Mouse (Mus musculus) myocyte (in vitro differentiated cells): ENCODE results near the gene Trpc2.

Source experiments
- CEBPB ChIP-seq: IDR thresholded peaks from 2 replicates; pipeline ENCODE4 v1.6.1; 2011; ENCODE audit warnings: mild to moderate bottlenecking, moderate library complexity; ENCODE audit not compliant: poor library complexity, insufficient read depth, severe bottlenecking
- E2F4 ChIP-seq: IDR thresholded peaks from one replicate; pipeline ENCODE4 v1.6.1; 2011; ENCODE audit warnings: mild to moderate bottlenecking, control low read depth, moderate library complexity; ENCODE audit not compliant: insufficient read depth
- MAX ChIP-seq: IDR thresholded peaks from one replicate; pipeline ENCODE4 v1.6.1; 2011; ENCODE audit warnings: low read depth, mild to moderate bottlenecking, control low read depth
- MYOD1 ChIP-seq, 3 experiments: IDR thresholded peaks; one replicate each; pipeline ENCODE4 v1.6.1; 2011; ENCODE audit warnings: control low read depth in 2 of 3, low read depth in 2 of 3, mild to moderate bottlenecking in 2 of 3, moderate library complexity in 1 of 3; ENCODE audit not compliant: insufficient read length in 2 of 3, control insufficient read depth in 1 of 3
- MYOG ChIP-seq, 3 experiments: IDR thresholded peaks; one replicate each; pipeline ENCODE4 v1.6.1; 2011; ENCODE audit warnings: control low read depth in 2 of 3, low read depth in 2 of 3, mild to moderate bottlenecking in 2 of 3; ENCODE audit not compliant: insufficient read length in 2 of 3, control insufficient read depth in 1 of 3, insufficient read depth in 1 of 3
- POLR2A ChIP-seq: IDR thresholded peaks from one replicate; pipeline ENCODE4 v1.6.1; 2011; ENCODE audit warnings: low read depth, mild to moderate bottlenecking, control low read depth, moderate library complexity; ENCODE audit not compliant: insufficient read length
- TCF12 ChIP-seq: IDR thresholded peaks from one replicate; pipeline ENCODE4 v1.6.1; 2011; ENCODE audit warnings: mild to moderate bottlenecking, control low read depth; ENCODE audit not compliant: poor library complexity, insufficient read depth, severe bottlenecking
- USF1 ChIP-seq: IDR thresholded peaks from one replicate; pipeline ENCODE4 v1.6.1; 2011; ENCODE audit warnings: low read depth, mild to moderate bottlenecking, control low read depth, moderate library complexity

GRCm38 (mm10) chr7:102100868-102101267 is 18.0 kb downstream of the Trpc2 start:
- no peak for TF ChIP-seq E2F4
- no peak for TF ChIP-seq POLR2A
- TF ChIP-seq MAX, result no peak
- TF ChIP-seq TCF12, result no peak
- TF ChIP-seq CEBPB, result no peak
- TF ChIP-seq MYOD1 (IDR thresholded peaks at IDR 0.05; ENCODE audit: control insufficient read depth in 1 of 3, insufficient read length in 2 of 3, low read depth in 2 of 3), result no peak
- peak; percentile 13 for TF ChIP-seq USF1
- no peak for TF ChIP-seq MYOG (IDR thresholded peaks at IDR 0.05; ENCODE audit: control insufficient read depth in 1 of 3, insufficient read depth in 1 of 3, insufficient read length in 2 of 3, low read depth in 2 of 3)
